Mouse (Mus musculus) kidney, adult 2 months (tissue): ENCODE measurements at regions not wholly inside any gene's neighbourhood (a gene's known extent, or its start where the extent isn't known, plus 50 kb on each side); places are given as distances from the start of the nearest gene placed in this dataset.

Source experiments
- CTCF ChIP-seq: fragments of 200-500 bp; conservative IDR thresholded peaks from 2 replicates; pipeline ENCODE4 v1.5.1; 2011; ENCODE audit warnings: low read depth, mild to moderate bottlenecking, control low read depth, low read length, moderate library complexity, mixed read lengths; ENCODE audit not compliant: insufficient read depth, insufficient read length
- POLR2A ChIP-seq: fragments of 200-500 bp; IDR thresholded peaks from one replicate; pipeline ENCODE4 v1.6.1; 2011; ENCODE audit warnings: low read depth, low read length, control low read depth

DNA sequence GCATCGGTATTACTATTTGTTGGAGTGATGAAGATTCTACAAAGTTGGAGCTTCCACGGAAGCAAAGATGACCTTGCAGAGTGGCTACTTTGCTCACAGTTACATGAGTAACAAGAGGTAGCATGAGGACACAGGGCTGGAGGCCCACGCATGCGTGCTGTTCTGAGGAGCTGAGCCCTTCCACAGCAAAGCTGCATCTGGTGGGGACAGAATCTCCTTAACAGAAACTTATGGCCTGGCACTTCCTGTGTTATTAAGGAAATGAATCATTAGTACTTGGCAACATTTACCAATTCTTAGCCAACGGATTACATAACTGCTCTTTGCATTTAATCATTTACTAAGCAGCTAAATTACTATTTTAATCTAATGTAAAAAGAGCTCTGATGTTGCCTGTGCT, 160.8 kb upstream of the Apob start:
- TF ChIP-seq CTCF, result no peak
- TF ChIP-seq POLR2A, result no peak
